Mouse (Mus musculus): ENCODE measurements at regions not wholly inside any gene's neighbourhood (a gene's known extent, or its start where the extent isn't known, plus 50 kb on each side); places are given as distances from the start of the nearest gene placed in this dataset.

DNA sequence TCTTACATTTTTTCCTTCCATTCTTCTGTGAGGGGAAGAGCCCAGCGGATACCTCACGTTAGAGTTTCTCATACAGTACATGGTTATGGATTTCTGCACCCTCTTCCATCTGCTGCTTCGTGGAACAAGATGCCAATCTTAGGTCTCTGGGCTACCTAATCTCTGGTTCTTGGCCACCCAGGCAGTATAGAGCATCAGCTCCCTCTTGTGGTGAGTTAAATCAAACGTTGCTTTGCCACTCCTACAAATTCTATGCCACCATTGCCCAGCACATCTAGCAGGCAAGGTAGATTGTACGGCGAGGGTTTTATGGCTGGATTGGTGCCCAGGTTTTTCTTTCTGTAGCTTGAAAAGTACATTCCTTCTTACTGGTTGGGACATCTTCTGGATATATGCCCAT, 889.7 kb upstream of the Slc10a2 start:
- no peak for DNase-seq

GRCm38 (mm10) chr8:5965403-5966015, 860.4 kb upstream of the Slc10a2 start:
- DNase-seq = peak; percentile 1

DNA sequence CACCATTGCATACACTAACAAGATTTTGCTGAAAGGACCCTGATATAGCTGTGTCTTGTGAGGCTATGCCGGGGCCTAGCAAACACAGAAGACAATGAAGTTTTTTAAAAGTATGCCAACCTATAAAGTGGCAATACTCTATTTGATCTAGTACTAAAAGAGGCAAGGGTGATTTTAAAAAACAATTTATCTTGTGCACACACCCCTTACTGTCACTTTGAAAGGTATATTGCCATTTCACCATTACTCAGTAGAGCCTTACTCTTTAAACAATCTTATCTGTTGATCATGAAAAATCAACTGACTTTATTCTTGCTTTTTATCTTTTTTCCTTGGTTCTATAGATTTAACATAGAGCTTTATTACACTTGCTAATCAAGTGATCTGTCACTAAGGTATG, 859.1 kb upstream of the Slc10a2 start:
- DNase-seq = no peak

GRCm38 (mm10) chr8:5938057-5938456, 832.9 kb upstream of the Slc10a2 start:
- no peak for DNase-seq

DNA sequence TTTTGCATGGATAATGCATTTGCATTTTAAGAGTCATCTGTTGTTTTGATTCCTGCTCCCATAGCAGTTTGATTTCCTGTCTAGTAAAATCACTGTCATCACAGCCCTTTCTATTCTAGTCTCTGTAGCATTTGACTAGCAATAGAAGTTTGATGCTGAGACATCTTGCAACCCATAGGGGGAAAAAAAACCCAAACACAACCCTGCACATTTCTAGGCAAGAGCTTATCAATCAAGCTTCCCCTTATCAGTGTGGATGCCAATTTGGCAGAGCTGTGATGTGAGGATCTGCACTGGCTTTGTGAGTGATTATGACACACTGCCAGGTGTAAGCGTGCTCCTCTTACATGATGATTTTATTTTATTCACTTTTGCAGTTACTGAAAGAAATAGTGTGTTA, 813.0 kb upstream of the Slc10a2 start:
- no peak for DNase-seq

All from lung, postnatal 10 days (tissue).